Mouse (Mus musculus) sigmoid colon, adult 10 weeks (tissue): Measurements from ENCODE around the gene Olfr248. TPM values are rescaled to one million over a fixed set of nuclear protein-coding genes. Genes with fewer than 3 reads are reported as not detected.

Source experiments
- polyA plus RNA-seq: library from polyadenylated mRNA; stranded (reverse); fragments of 350-450 nt; fragmentation: Illumina TruSeq; extraction: RNeasy Lipid Tissue Mini Kit (QIAGEN cat#74804); gene quantifications from one replicate; pipeline ENCODE4 v1.2.3, GENCODE M21; 2014; ENCODE audit warnings: low read depth, low replicate concordance

Gene Olfr248
- polyA plus RNA-seq, result not detected

DNA sequence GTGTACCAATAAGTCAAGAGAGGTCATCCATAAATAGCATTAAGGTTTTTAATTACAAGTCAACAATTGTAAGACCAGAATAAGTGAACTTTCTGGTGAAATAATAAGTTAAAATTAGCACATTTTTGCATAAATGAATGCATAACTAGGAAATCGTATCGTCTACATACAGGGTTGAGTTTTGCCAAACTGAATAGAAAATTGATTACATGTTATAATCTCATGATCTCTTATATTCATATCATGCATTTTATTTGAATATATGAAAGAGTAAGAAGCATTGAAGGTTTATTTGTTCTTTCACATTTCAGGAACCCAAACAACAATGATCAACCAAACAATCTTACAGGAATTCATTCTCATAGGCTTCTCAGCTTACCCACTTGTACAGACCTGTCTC is at the start of gene Olfr248:
Olfr248 (plus strand) TSS at position 301 of the 400 bp plus-strand sequence.

GRCm38 (mm10) chr1:174364882-174365451 is 25.9 kb upstream of the Olfr248 start, which contains the start of gene Olfr417:
Olfr417 (plus strand) TSS chr1:174365122.

GRCm38 (mm10) chr1:174423764-174424163 is 32.9 kb downstream of the Olfr248 start, which contains the start of gene Olfr414:
Olfr414 (plus strand) TSS chr1:174424064.

Other genes with a start within 250 kb of the Olfr248 start
- not detected for gene Olfr420, start 235.4 kb upstream of the Olfr248 start, polyA plus RNA-seq
- gene Spta1, start 218.3 kb upstream of the Olfr248 start, polyA plus RNA-seq, result 0.35 TPM
- not detected for gene Olfr419, start 139.0 kb upstream of the Olfr248 start, polyA plus RNA-seq
- 8,242 TPM for gene Mptx1, start 60.5 kb upstream of the Olfr248 start, polyA plus RNA-seq
- gene Olfr417, start 25.9 kb upstream of the Olfr248 start, polyA plus RNA-seq, result not detected
- gene Olfr414, start 33.0 kb downstream of the Olfr248 start, polyA plus RNA-seq, result not detected
- gene Olfr220, start 51.0 kb downstream of the Olfr248 start, polyA plus RNA-seq, result not detected
- 1.4 TPM for gene Fmn2, start 110.8 kb downstream of the Olfr248 start, polyA plus RNA-seq